Mouse (Mus musculus) intestine, postnatal 0 days (tissue): ENCODE measurements around the gene Dirc2. TPM values are rescaled to one million over a fixed set of nuclear protein-coding genes. Genes with fewer than 3 reads are reported as not detected.

Experiments used
- ATAC-seq: fragments of 200-750 bp; cut with Nextera tagmentation; 2 replicates; pipeline ENCODE4 v1.8.0; 2017; ENCODE audit warnings: mild to moderate bottlenecking, moderate TSS enrichment, moderate library complexity
- H3K27ac ChIP-seq: fragments of 300-500 bp; sonication (generic); 2 replicates; pipeline ENCODE4 v1.5.1; 2014; ENCODE audit warnings: mild to moderate bottlenecking, low read depth, low read length, moderate library complexity
- H3K27me3 ChIP-seq: fragments of 300-500 bp; sonication (generic); replicated peaks from 2 replicates; pipeline ENCODE4 v1.6.1; 2014; ENCODE audit warnings: low read length, mixed read lengths; ENCODE audit not compliant: control insufficient read depth, insufficient read depth
- H3K36me3 ChIP-seq: fragments of 300-500 bp; sonication (generic); 2 replicates; pipeline ENCODE4 v1.6.1; 2014; ENCODE audit warnings: mild to moderate bottlenecking, moderate library complexity; ENCODE audit not compliant: control insufficient read depth, insufficient read depth
- H3K4me1 ChIP-seq: fragments of 300-500 bp; sonication (generic); replicated peaks from 2 replicates; pipeline ENCODE4 v1.6.1; 2014; ENCODE audit warnings: antibody characterized with exemption, low read length, mixed read lengths; ENCODE audit not compliant: control insufficient read depth, insufficient read depth
- H3K4me2 ChIP-seq: fragments of 300-500 bp; sonication (generic); replicated peaks from 2 replicates; pipeline ENCODE4 v1.6.1; 2014; ENCODE audit warnings: low read depth, mild to moderate bottlenecking, moderate library complexity
- H3K4me3 ChIP-seq: fragments of 300-500 bp; sonication (generic); 2 replicates; pipeline ENCODE4 v1.5.1; 2014; ENCODE audit warnings: low read depth, low read length
- H3K9ac ChIP-seq: fragments of 300-500 bp; sonication (generic); 2 replicates; pipeline ENCODE4 v1.6.1; 2014; ENCODE audit warnings: mild to moderate bottlenecking, low read depth, low read length
- H3K9me3 ChIP-seq: fragments of 300-500 bp; sonication (generic); 2 replicates; pipeline ENCODE4 v1.6.1; 2016; ENCODE audit warnings: mixed run types; ENCODE audit not compliant: control insufficient read depth
- CTCF ChIP-seq: sonication (generic); IDR thresholded peaks from 2 replicates; pipeline ENCODE4 v1.5.1; 2016; ENCODE audit warnings: low read depth, mild to moderate bottlenecking, control low read depth, antibody characterized with exemption, moderate library complexity
- WGBS: fragments of 180-500 bp; shearing (Covaris S2); extraction: QIAGEN DNeasy Blood & Tissue Kit; methylation state at CpG from one replicate; pipeline ENCODE4 v1.1.7; 2014; 5-methylcytosine and 5-hydroxymethylcytosine counted together
- polyA plus RNA-seq: library from polyadenylated mRNA; unstranded; fragments of >200 nt; fragmentation: Nextera tagmentation; extraction: Ambion mirVana; gene quantifications from 2 replicates; pipeline ENCODE4 v1.2.1, GENCODE M21; 2015

Dirc2 gene
- polyA plus RNA-seq, 1 experiment from 2014 or later, result 22.0 TPM

DNA sequence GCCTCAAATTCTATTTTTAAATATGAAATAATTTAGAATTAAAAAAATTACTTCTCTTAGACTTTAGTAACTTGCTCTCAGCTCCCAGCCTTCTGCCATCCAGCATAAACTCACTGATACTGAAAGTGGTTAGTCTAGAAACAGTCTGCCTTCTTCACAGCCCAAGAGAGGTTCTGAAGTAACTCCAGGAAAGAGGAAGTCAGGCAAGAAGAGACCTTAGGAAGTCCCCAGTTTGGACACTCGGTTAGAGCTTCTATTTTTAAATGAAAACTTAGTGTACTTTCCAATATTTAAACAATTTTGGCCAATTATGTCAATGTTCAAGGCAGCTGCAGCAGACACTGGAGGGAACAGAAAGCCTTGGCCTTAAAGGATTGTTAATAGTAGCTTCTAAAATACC is 29.6 kb downstream of the Dirc2 start:
- H3K4me1 ChIP-seq, result no peaks in the 10 kb centered on the region
- H3K27me3 ChIP-seq, result no peaks in the 10 kb centered on the region
- 27% methylated on average over 1 of the region's 1 CpGs for WGBS
- no peak for ATAC-seq
- no peak overlapping the region for H3K27ac ChIP-seq
- no peak overlapping the region for H3K9ac ChIP-seq
- H3K36me3 ChIP-seq, result 0 out of 2 replicates have a peak, but pooled peaks cover 7% of the 10 kb centered on the region
- TF ChIP-seq CTCF, result no peak
- H3K4me3 ChIP-seq, result no peak overlapping the region
- H3K4me2 ChIP-seq, result no peak overlapping the region
- no peaks in the 10 kb centered on the region for H3K9me3 ChIP-seq

GRCm38 (mm10) chr16:35738096-35738767 is 30.9 kb downstream of the Dirc2 start:
- WGBS, result 75% methylated on average over 7 of the region's 7 CpGs
- ATAC-seq, result peak; percentile 52; the same call in 1 of the 2 replicates

DNA sequence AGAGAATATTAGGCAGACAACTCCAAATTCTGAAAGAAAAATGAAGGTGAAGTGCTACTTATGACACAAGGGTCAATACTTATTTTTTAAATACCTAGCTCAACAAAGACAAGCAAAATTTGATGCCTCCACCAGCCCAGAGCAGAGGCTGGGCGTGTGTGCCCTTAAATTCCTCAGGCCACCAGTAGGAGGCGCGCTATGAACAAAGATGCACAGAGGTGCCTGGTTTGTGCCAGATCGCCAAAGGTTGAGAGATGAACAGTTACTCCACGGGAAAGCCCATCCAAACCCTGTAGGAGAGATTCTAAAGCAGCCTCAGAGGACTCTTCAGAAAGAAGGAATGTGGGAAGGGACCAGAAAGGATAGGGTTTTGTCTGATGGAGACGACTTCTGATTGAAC is 35.1 kb downstream of the Dirc2 start:
- Histone ChIP-seq H3K27ac (no peak overlapping the region), H3K36me3 (peaks cover 11% of the 10 kb centered on the region; the same call in 1 of the 2 replicates), H3K4me2 (no peak overlapping the region), H3K4me1 (no peaks in the 10 kb centered on the region), H3K9ac (no peak overlapping the region), H3K27me3 (no peaks in the 10 kb centered on the region), H3K9me3 (no peaks in the 10 kb centered on the region), H3K4me3 (no peak overlapping the region)
- peak; percentile 92 for TF ChIP-seq CTCF
- peak; percentile 58; the same call in 1 of the 2 replicates for ATAC-seq
- WGBS, result 15% methylated on average over 6 of the region's 6 CpGs

More at GRCm38 (mm10) chr16:35738096-35738767, 30.9 kb downstream of the Dirc2 start:
- Histone ChIP-seq H3K9ac (no peak overlapping the region), H3K9me3 (no peaks in the 10 kb centered on the region), H3K4me2 (no peak overlapping the region), H3K4me1 (no peaks in the 10 kb centered on the region), H3K36me3 (0 out of 2 replicates have a peak, but pooled peaks cover 11% of the 10 kb centered on the region), H3K27me3 (no peaks in the 10 kb centered on the region), H3K27ac (no peak overlapping the region; the same call in 1 of the 2 replicates), H3K4me3 (no peak overlapping the region)
- TF ChIP-seq CTCF, result no peak

DNA sequence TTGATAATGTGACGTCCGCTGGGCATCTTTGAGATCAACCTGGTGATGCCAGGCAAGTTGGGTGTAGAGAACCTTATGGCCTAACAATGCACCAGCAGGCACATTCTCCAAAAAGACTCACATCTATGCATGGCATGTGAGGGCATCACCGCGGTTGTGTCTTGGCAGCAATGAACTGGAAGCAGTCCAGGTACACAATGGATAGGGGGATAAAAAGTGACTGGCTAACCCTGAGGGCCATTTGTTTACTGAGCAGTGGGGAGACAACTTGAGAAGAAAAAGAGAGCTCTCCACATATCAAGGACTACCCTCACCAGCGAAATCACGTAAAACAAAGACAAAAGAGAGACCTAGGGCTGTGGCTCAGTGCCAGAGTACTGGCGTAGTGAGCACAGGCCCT is 37.1 kb downstream of the Dirc2 start:
- Histone ChIP-seq H3K4me1 (no peaks in the 10 kb centered on the region), H3K27ac (no peak overlapping the region), H3K36me3 (peaks cover 11% of the 10 kb centered on the region; the same call in 1 of the 2 replicates), H3K9ac (no peak overlapping the region), H3K4me3 (no peak overlapping the region), H3K9me3 (no peaks in the 10 kb centered on the region), H3K27me3 (no peaks in the 10 kb centered on the region), H3K4me2 (no peak overlapping the region)
- no peak for ATAC-seq
- 91% methylated on average over 7 of the region's 7 CpGs for WGBS
- TF ChIP-seq CTCF, result no peak

DNA sequence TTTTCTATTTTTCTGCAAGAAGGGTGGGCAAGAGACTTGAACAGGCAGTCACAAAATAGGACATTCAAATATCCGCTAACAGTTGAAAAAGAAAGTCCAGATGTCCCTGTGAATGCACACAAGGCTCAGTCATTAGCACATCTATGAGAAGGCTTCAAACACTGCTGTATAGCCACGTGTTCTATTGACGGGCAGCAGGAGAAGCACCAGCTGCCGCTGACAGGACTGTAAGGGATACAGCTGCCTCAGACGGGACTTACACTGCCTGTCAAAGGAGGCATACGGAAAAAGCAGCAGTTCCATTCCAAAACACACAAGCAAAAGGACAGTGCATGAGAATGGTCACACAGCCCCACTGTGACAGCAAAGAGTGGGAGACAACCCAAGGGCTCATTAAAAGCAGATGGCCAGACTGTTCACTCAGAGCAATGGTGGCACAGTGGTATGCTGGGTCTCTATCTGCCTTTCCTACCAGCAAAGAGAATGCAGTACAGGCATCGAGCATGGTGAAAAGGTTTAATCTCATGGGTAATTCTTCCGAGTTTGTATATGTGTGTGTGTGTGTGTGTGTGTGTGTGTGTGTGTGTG is 39.9 kb downstream of the Dirc2 start:
- H3K4me2 ChIP-seq, result no peak overlapping the region
- TF ChIP-seq CTCF, result no peak
- H3K27ac ChIP-seq, result no peak overlapping the region
- WGBS, result 73% methylated on average over 8 of the region's 8 CpGs
- no peaks in the 10 kb centered on the region for H3K4me1 ChIP-seq
- peaks cover 8% of the 10 kb centered on the region; the same call in 1 of the 2 replicates for H3K36me3 ChIP-seq
- H3K9ac ChIP-seq, result no peak overlapping the region
- no peak for ATAC-seq
- H3K27me3 ChIP-seq, result no peaks in the 10 kb centered on the region
- H3K4me3 ChIP-seq, result no peak overlapping the region
- H3K9me3 ChIP-seq, result no peaks in the 10 kb centered on the region

- Histone ChIP-seq H3K9me3 (no peaks in the 10 kb centered on the region), H3K27me3 (no peaks in the 10 kb centered on the region), H3K4me2 (no peak overlapping the region), H3K27ac (no peak overlapping the region), H3K4me3 (no peak overlapping the region), H3K36me3 (peaks cover 8% of the 10 kb centered on the region; the same call in 1 of the 2 replicates), H3K9ac (no peak overlapping the region), H3K4me1 (no peaks in the 10 kb centered on the region)
- TF ChIP-seq CTCF, result no peak
- no peak for ATAC-seq
- 85% methylated on average over 2 of the region's 2 CpGs for WGBS
Measured at GRCm38 (mm10) chr16:35726601-35727000, 42.6 kb downstream of the Dirc2 start.
